Mouse (Mus musculus): ENCODE data around the gene Cyld.
"Not testable (repeated sequence)": the region's sequence is repeated elsewhere in the genome, so short reads cannot be mapped to it uniquely, and the experiment has no call there.

Cyld gene

GRCm38 (mm10) chr8:88686906-88687235 is 10.0 kb upstream of the Cyld start:
- no peak for DNase-seq (ENCODE audit: low spot score in 2 of 2)

- no peak for DNase-seq (ENCODE audit: low spot score in 2 of 2)
Observed at GRCm38 (mm10) chr8:88689151-88689550, 7.7 kb upstream of the Cyld start.

GRCm38 (mm10) chr8:88689891-88690290 is 6.9 kb upstream of the Cyld start:
- DNase-seq (ENCODE audit: low spot score in 2 of 2), result no peak

GRCm38 (mm10) chr8:88691342-88691948 is 5.4 kb upstream of the Cyld start:
- DNase-seq (ENCODE audit: low spot score in 2 of 2), result peak in 1 of 2 experiments; percentile 2

GRCm38 (mm10) chr8:88691961-88692360 is 4.9 kb upstream of the Cyld start:
- DNase-seq (ENCODE audit: low spot score in 2 of 2), result no peak

- DNase-seq (ENCODE audit: low spot score in 2 of 2), result no peak
Observed at GRCm38 (mm10) chr8:88692866-88693265, 4.0 kb upstream of the Cyld start.

- DNase-seq (ENCODE audit: low spot score in 2 of 2), result no peak
Observed at GRCm38 (mm10) chr8:88693376-88693775, 3.5 kb upstream of the Cyld start.

- DNase-seq (ENCODE audit: low spot score in 2 of 2), result no peak
Observed at GRCm38 (mm10) chr8:88694291-88694690, 2.5 kb upstream of the Cyld start.

GRCm38 (mm10) chr8:88696228-88696627 is 600 bp upstream of the Cyld start:
- no peak for DNase-seq (ENCODE audit: low spot score in 2 of 2)

GRCm38 (mm10) chr8:88697642-88698031 is 809 bp downstream of the Cyld start:
- DNase-seq (ENCODE audit: low spot score in 2 of 2), result no peak

- DNase-seq (ENCODE audit: low spot score in 2 of 2), result no peak
Observed at GRCm38 (mm10) chr8:88698048-88698447, 1.2 kb downstream of the Cyld start.

GRCm38 (mm10) chr8:88701611-88702010 is 4.8 kb downstream of the Cyld start:
- no peak for DNase-seq (ENCODE audit: low spot score in 2 of 2)

- DNase-seq (ENCODE audit: low spot score in 2 of 2), result no peak
Observed at GRCm38 (mm10) chr8:88702816-88703215, 6.0 kb downstream of the Cyld start.

- no peak for DNase-seq (ENCODE audit: low spot score in 2 of 2)
Observed at GRCm38 (mm10) chr8:88723256-88723963, 26.6 kb downstream of the Cyld start.

- DNase-seq (ENCODE audit: low spot score in 2 of 2), result peak; percentile 80 to 86
Observed at GRCm38 (mm10) chr8:88755175-88755791, 58.5 kb downstream of the Cyld start.

- no peak for DNase-seq (ENCODE audit: low spot score in 2 of 2)
Observed at GRCm38 (mm10) chr8:88761980-88762379, 65.2 kb downstream of the Cyld start.

- DNase-seq (ENCODE audit: low spot score in 2 of 2), result no peak
Observed at GRCm38 (mm10) chr8:88771241-88771640, 74.4 kb downstream of the Cyld start.

GRCm38 (mm10) chr8:88774593-88775297 is 77.9 kb downstream of the Cyld start:
- DNase-seq (ENCODE audit: low spot score in 2 of 2), result no peak

- no peak for DNase-seq (ENCODE audit: low spot score in 2 of 2)
Observed at GRCm38 (mm10) chr8:88775298-88775646, 78.4 kb downstream of the Cyld start.

- no peak for DNase-seq (ENCODE audit: low spot score in 2 of 2)
Observed at GRCm38 (mm10) chr8:88780142-88780541, 83.3 kb downstream of the Cyld start.

GRCm38 (mm10) chr8:88781283-88781682 is 84.5 kb downstream of the Cyld start:
- DNase-seq (ENCODE audit: low spot score in 2 of 2), result no peak

GRCm38 (mm10) chr8:88783722-88784121 is 86.9 kb downstream of the Cyld start:
- DNase-seq (ENCODE audit: low spot score in 2 of 2), result no peak

- not testable (repeated sequence) for DNase-seq (ENCODE audit: low spot score in 2 of 2)
Observed at GRCm38 (mm10) chr8:88788335-88788734, 91.5 kb downstream of the Cyld start.
